Mouse (Mus musculus): ENCODE measurements at regions not wholly inside any gene's neighbourhood (a gene's known extent, or its start where the extent isn't known, plus 50 kb on each side); places are given as distances from the start of the nearest gene placed in this dataset.

DNA sequence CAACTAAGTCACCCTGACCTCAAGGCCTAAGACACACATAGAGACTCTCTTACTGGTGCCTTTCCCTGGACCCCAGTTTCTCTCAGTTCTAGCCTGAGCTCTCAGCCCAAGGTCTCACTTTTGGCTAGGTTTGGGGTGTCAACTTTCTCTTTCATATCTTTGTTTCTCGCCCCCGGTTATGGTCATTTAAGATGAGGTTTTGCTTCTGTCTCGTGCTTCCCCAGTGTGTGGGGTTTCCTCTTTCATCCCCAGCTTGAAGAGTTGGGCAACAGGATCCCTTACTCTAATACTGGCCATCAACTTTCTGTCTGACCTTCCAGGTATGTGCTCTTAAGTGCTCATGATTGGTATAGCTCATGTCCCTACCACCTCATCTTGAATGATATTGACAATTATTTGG, 67.5 kb downstream of the Lmo4 start:
- in situ Hi-C loops (cut with MboI; ENCODE audit: low sequenced_read_pairs), result no loop called here

DNA sequence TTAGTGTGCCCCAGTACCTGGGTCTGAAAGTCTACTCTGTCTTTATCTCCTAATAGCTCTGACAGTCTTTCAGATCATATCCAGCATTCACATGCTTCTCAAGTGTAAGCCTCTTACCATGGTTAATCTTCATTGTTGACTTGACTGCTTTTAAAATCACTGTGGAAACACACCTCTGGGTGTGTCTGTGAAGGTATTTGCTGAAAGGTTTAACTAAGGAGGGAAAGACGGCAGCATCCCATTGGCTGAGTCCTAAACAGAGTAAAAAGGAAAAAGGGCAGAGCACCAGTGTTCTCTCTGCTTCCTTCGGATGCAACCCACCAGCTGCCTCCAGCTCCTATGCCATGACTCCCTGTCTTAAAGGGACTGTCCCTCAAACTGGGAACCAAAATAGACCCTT, 68.6 kb downstream of the Lmo4 start:
- in situ Hi-C loops (cut with MboI; ENCODE audit: low sequenced_read_pairs), result no loop called here

DNA sequence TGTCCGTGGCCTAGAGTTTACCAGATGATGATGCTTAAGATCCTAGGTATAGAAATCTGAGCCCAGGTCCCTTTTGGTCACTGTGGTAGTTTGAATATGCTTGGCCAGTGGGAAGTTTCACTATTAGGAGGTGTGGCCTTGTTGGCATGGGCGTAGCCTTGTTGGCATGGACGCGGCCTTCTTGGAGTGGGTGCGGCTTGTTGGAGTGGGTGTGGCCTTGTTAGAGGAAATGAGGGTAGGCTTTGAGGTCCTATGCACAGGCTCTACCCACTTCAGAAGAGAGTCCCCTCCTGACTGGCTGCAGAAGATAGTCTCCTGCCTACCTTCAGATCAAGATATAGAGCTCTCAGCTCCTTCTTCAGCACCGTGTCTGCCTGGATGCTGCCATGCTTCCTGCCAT, 69.4 kb downstream of the Lmo4 start:
- in situ Hi-C loops (cut with MboI; ENCODE audit: low sequenced_read_pairs), result no loop called here

DNA sequence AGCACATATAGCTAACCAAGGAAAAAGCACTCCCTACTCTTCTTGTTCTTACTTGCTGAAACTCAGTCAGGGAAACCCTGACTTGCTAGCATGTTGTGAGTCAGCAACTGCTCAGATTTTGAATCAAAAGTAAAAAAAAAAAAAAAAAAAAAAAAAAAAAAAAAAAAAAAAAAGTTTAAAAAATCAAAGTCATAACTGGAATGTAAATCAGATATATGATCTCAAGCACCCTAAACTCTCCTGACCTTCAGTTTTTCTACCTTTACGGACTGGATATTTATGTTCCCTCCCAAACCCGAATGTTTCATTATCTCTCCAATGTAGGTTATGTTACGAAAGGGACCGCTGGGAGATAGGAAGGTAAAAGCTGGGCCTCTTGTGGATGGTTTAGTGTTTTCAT, 77.0 kb downstream of the Lmo4 start:
- in situ Hi-C loops (cut with MboI; ENCODE audit: low sequenced_read_pairs), result no loop called here

DNA sequence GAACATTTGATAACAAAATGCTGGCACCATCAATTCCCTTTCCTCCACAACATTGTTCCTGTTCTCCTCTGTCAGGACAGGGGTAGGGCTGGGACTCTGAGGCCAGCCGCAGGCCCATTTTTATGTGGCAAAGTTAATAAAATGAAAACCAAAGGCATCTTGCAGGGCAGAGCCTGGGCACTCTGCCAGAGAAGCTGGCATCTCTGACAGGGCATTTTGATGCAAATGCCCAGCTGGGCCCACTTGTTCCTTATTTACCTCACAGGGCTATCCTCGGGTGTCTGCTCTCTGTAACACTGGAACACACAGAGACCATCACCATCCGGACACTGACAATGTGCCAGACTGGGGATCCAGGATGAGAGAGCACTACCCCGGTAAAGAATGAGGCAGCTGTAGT, 80.7 kb downstream of the Lmo4 start:
- in situ Hi-C loops (cut with MboI; ENCODE audit: low sequenced_read_pairs), result no loop called here

DNA sequence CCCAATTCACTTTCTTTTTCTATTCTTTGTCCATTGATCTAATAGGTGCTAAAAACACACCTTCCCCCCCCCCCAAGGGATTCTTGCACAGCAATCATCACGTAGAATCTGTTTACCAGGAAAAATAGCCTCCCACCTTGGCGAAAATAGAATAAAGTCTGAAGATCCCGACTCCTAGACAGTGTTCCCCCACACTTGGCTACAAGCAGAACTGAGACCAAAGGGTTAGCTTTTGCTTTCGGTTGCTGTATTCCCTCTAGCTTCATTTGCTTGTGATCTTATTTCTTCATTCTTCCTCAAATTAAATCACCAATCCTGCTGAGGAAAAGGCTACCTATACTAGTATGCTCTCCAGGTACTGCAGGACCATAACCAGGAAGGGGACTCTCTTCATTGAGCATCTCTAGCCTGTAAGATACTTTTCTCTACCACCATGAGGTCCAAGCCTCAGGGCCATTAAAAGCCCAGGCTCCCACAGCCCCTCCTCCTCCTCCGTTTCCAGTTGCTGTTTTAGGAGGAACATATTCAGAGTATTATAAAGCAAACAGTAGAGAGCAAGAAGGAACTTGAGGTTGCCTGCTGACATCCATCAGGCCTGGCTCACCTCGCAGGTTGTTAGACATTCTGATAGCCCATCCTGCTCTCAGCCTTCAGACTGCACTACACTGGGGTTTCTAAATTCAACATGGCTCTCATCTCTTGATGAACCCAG, 81.5 kb downstream of the Lmo4 start:
- in situ Hi-C loops (cut with MboI; ENCODE audit: low sequenced_read_pairs), result no loop called here

DNA sequence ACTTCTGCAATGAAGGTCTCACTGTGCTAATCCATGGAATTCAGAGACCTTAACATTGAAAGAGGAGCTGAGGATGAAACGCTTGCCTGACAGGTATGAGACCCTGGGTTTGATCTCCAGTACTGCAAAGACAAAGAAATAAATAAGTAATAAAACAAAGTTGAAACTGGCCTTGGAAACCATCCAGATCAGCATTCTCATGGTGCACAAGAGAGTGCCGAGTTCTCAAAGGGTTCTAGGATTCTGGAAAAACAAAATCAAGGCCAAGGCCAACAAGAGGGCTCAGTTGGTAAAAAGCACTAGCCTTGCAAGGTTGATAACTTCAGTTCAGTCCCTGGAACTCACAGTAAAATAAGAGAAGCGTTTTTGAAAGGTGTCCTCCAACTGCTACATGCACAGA, 85.9 kb downstream of the Lmo4 start:
- in situ Hi-C loops (cut with MboI; ENCODE audit: low sequenced_read_pairs), result no loop called here

DNA sequence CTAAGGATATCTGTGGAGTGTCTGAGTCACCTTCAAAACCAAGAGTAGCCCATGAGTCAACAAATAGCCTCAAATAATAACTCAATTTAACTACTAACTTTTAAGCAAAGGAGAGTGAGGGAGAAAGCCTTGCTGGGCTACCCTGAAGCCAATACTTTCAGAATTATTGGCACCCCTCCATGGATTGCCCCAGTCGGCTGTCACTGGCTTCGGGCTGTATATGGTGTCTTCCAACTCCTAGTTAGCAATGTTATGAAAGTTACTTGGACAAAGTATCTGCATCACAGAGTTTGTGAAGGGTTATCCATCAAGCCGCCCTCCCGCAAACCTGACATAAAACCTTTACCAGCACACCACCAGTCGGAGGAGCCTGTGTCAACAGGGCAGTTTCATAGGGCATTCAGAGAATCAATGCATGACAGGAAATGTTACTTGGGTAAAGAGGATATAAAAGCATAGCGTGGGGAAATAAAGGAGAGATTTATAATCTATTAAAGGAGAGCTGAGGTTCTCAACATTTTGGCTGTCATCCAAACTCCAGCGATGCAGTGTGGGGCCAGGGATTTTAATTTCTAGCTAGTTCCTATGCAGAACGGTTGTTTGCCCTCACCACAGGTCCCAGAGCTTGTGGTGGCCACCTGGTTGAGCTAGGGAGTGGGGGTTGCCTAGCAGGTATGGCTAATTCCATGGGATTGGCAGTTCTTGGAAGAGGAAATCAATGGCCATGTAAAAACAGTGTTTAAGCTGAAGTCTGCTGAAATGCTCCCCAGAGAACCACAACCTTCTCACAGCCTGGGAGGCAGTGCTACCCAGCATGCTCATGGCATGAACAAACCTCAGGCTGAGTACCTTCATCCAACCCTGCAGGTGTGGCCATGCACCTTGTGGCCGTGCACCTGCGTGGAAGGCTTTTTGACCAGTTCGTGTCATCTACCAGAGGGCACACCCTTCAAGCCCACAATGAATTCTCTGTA, 91.1 kb downstream of the Lmo4 start:
- in situ Hi-C loops (cut with MboI; ENCODE audit: low sequenced_read_pairs), result no loop called here

DNA sequence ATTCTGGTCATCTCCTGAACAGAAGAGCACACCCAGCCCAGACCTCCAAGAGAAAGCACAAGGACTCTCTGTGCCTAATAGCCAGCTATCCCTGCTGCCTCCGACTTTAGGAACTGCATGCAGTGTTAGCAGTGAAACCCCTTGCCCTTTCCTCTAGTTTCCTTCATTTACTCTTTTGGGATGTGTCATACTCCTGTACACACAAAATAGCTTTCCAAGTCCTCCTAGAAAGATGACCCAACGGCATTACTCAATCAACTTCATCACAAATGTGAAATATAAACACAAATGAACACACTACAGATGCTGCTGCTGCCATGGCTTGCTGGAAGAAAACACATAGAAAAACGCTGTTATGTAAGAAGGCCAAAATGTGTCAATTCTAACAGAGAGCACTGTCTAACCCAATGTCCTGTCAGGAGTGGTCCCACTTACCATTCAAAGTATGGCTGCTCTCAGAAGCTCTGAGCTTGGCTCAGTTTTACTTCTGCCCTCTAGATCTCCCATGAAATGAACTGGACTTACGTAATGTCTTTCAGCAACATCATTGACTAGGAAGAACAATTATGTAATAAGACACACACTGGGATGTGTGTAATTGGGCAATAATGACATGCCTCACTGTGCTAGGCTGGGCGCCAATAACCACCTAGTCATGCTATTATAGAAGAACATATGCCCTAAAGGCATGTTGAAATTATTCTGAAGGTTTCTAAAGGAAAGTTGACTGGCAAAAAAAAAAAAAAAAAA, 94.5 kb downstream of the Lmo4 start:
- in situ Hi-C loops (cut with MboI; ENCODE audit: low sequenced_read_pairs), result no loop called here

DNA sequence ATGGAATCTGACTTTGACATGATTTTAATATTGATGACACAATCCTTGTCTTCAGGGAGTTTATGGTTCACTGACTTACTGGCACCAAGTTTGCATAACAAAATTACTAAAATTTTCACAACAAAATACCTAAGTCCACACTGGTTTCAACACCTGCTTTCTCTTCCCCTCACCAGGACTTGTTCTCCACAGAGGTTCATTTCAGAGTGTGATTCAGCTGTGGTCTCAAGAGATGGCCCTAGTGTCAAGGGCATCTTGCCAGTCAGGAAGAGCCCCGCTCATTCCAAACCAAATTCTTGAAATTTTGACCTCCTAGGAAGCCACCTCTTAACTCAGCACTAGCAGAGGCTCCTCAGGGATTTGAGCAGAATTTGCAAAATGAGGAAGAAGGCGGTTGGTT, 95.3 kb downstream of the Lmo4 start:
- in situ Hi-C loops (cut with MboI; ENCODE audit: low sequenced_read_pairs), result no loop called here

DNA sequence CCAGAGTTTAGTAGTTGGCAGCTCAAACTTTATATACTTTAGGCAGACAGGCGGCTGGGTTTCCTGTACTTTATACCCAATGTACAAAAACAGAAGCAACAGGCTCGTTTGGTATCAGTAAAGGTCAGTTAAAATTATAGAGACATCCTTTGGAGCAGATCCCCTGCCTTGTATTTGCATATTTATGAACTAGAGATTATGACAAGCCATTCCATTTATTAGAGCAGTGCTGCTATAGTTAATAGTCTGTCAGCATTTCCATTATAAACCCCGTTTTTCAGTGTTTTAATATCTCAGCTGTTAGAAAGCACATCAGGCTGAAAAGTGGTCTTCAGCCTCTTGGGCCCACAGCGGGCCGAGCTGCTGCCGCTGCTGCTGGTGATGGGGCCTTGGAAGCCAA, 96.7 kb downstream of the Lmo4 start:
- in situ Hi-C loops (cut with MboI; ENCODE audit: low sequenced_read_pairs), result no loop called here

DNA sequence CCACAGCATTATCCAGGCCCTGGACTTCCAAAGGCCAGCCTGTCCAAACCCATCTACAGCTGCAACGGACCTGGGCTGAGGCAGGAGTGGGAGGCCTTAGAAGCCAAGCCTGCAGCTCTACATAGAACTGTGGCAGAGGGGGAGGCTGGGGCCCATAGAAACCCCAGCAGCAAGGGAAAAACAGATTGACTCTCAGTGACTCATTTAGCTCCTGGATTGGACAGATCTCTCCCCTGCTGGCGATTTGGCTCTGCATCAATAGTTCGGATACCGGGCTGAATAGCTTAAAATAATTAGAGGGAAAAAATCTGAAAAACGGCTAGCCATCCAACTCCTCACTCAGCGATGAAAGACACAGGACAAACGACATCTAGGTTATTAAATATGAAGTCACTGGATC, 97.4 kb downstream of the Lmo4 start:
- in situ Hi-C loops (cut with MboI; ENCODE audit: low sequenced_read_pairs), result no loop called here

DNA sequence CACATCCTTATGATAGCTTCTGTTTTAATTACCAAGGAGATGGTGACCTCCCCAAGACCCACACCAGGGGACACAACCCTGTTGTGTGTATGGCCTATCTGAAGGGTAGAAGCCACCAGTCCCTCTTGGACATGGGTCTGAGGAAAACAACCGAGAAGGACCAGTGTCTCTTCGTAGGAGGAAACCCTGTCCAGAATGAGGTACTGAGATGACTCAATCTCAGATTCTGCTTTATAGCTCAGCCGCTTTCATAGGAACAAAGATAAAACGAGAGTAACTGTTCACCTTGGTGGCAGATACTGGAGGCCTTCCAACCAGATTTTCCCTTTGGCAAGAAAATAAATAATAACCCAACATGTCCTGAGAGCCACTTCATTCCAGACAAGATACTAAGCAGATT, 100.7 kb downstream of the Lmo4 start:
- in situ Hi-C loops (cut with MboI; ENCODE audit: low sequenced_read_pairs), result no loop called here

DNA sequence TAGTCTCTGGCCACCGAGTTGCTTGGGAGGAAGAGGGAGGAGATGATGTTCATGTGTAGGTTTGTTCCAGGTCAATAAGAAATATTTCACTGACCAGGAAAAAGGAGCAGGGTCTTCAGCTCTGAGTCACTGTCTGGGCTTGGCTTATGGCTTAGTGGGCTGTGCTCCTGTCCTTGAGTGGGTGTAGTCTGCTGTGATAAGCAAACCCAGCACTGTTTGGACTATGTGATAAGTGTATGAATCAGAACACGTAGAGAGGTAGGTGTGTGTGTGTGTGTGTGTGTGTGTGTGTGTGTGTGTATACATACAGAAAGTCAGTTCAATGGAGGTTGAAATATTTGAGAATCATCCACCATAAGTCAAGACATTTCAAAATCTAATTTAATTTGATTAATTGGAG, 105.6 kb downstream of the Lmo4 start:
- in situ Hi-C loops (cut with MboI; ENCODE audit: low sequenced_read_pairs), result no loop called here

DNA sequence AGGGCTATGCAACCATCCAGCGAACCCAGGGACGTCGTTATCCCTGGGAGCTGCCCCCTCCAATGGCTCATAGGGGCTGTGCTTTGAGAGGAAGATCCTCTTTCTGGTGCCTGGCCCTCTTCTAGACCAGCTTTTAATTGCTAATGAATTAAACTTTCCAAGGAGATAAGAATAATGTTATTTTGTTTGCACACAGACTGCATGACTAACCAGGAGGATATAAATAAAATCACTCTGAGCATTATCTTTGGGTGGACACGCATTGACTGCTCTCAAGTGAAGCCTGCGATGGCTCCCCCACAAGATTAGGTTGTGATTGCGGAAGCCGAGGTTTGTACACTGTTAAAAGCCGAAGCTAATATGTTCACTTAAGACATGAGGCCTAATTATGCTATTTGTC, 106.3 kb downstream of the Lmo4 start:
- in situ Hi-C loops (cut with MboI; ENCODE audit: low sequenced_read_pairs), result no loop called here

DNA sequence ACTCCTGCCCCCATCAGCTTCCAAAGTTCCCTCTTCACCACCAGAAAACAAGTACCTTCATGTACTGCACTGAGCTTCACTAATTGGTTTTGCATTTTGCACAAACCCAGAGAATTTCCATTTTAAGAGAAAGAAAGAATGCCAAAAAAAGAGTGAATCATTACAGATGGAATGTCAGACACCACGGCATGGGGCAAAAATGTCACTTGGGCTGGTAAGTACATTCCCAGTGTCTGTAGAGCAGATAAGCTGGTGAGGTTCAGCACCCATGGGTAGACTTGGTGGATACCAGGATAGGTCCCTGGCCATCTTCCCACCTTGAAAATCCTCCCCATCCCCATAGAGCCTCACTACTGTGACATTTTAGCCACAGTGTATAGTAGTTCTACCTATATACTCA, 113.8 kb downstream of the Lmo4 start:
- in situ Hi-C loops (cut with MboI; ENCODE audit: low sequenced_read_pairs), result no loop called here

DNA sequence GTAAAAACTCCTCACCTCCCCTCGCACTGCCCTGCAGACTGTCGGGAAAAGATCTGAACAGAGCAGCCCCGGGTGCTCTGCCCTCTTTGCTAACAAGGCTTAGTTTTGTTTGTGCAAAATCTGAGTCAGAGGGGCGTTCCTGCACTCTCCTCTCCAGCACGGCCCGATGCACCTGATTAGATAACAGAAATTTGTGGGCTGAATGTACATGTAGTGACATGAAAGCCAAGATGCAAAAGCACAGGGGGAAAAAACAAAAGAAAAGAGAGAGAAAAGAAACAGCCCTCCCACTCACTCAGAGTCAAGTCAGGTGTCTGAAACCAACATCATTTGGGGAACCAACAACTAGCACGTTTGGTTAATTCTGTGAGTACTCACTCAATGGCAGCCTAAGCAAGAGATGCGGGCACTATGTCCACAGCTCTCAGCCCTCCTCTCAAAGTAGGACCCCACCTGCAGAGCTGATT, 115.2 kb downstream of the Lmo4 start:
- in situ Hi-C loops (cut with MboI; ENCODE audit: low sequenced_read_pairs), result no loop called here

DNA sequence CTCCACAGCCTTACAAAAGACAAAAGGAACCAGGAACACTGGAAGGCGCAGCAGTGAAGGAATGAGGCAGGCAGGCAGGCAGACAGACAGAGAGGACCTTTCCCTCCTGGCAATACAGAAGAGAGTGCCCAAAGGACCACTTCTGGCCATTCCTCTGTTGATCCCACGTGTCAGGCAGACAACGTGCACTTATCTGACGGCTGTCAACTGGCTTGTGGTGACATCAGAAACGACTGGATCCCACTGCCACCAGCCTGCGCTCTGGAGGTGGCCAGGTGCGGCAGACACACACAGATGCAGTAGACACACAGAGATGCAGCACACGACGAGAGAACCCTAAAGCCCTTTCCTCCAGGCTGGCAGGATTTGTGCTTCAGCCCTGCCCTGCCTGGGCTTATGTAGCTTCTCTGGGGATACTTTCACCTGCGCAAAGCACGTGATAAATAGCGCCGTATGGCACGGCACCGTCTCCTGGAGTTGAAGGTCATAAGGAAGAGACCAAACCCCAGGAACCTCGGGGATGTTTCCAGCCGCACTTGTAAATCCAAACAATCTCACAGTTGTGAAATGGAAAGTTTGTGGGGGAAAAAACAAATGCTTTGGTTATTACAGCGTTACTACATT, 116.6 kb downstream of the Lmo4 start:
- in situ Hi-C loops (cut with MboI; ENCODE audit: low sequenced_read_pairs), result no loop called here

DNA sequence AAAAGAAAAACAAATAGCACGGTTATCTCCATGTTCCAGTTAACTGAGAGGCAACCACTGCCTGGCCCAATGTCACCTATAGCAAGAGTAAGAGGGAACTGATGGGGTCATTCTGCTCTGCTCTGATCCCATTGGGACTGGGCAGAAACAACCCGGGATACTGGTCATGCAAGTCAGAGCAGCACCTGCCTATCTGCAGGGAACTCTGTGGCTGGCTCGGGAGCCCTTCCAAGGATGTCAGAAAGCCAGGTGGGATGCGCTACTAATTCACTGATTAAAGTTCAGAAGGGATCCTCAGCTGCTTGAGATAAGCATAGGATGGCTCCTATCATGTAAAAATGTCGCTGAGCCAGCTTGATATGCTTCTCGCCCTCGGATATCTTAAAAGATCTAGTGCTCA, 117.2 kb downstream of the Lmo4 start:
- in situ Hi-C loops (cut with MboI; ENCODE audit: low sequenced_read_pairs), result no loop called here

DNA sequence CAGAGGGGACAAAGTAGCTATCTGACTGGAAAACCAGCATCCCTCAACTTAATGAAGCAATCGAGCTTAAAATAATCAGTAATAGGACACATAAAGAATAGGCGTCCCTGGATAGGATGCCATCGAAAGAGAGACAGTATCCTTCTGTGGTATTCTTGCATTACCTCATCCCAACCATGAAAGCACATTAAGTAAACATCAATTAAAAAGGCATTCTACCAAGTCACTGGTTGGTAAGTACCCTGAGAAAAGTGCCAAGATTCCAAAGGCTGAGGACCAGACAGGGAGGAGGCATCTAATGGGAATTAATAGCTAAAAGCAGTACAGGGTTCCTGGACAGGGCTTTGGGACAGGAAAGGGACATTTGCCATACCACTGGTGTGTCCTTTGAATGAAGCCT, 118.8 kb downstream of the Lmo4 start:
- in situ Hi-C loops (cut with MboI; ENCODE audit: low sequenced_read_pairs), result no loop called here

DNA sequence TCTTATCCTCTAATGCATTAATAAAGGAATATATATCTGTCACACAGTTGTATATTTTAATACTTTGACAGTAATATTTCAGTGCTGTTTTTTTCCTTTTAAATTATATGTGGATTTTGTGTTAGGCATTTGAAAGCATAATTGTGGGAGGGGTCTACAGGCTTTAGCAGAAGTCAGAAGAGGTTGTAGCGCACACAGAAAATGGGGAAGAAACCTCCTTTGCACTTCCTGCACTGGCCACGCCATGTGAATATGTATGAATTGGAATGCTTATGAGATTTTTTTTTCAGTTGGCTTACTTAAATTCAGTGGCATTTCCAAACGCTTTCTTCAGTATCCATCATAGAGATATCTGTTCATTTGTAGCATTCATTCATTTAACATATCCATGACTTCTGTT, 125.1 kb downstream of the Lmo4 start:
- in situ Hi-C loops (cut with MboI; ENCODE audit: low sequenced_read_pairs), result no loop called here
